Mouse (Mus musculus) heart, adult 18-20 months (tissue): Measurements from ENCODE around the gene Mbd5. TPM values are rescaled to one million over a fixed set of nuclear protein-coding genes. Genes with fewer than 3 reads are reported as not detected.

Experiments used
- DNase-seq, 2 experiments: peaks; one replicate each; pipeline ENCODE4 v3.0.0; 2021 to 2022; ENCODE audit warnings: mixed read lengths in 1 of 2
- long read RNA-seq, 2 experiments: library from polyadenylated mRNA; stranded (forward); transcript quantifications; one replicate each; pipeline ENCODE4 v2.0.0; 2021
- total RNA-seq, 2 experiments: library from RNA; stranded (reverse); gene quantifications; 2 replicates each; pipeline ENCODE4 v1.2.3; 2021

Mbd5 gene
- 10 to 100 TPM; 31.5 to 33.8 TPM for total RNA-seq
- long read RNA-seq, experiment 1, partial matches to known transcripts = 1 of 8 reads
- long read RNA-seq, experiment 1, other reads (novel, unspliced or antisense) = 7 of 8 reads
- long read RNA-seq, experiment 2, partial matches to known transcripts = 0 of 5 reads
- long read RNA-seq, experiment 2, other reads (novel, unspliced or antisense) = 5 of 5 reads

- DNase-seq = peak; percentile 99
These were observed at the start of gene Mbd5 for GRCm38 (mm10) chr2:48948841-48949584. Gene Mbd5, plus strand, starts transcription at chr2:48949508.

DNA sequence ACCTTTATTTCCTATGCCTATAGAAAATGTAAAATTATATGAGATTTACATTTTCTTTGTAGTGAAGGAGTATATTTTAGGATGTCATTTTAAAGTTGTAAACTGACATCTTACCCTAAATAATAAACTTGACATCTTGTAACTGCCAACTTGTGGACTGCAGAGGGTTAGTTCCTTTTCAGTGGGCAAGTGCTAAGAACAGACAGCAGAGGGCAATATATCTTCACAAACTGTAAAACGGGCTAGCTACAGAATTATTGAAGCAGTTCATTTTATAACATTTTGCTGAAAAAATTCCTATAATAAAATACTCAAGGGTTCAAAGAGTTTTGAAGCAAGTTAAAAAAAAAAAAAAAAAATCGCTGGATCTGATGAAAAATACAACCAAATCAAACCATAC is 40.4 kb upstream of the Mbd5 start:
- DNase-seq = peak in 1 of 2 experiments; percentile 19

DNA sequence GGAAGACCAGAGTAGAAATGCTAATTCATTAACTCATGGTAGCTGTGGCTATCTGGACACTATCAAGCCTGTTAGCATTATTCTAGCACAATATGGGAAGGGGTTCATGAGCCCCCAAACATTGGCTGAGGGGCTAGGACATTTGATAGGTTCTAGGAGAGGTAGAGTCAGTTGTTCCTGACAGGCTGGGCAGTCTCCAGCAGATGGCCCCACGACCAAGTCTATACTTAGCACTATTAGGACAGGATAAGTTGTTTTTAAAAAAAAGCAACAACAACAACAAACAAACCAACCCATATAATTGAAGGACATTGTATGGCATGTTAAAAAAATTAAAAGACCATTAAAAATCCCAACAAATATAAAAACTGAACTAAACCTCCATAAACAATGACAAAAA is 35.1 kb upstream of the Mbd5 start:
- DNase-seq = no peak

DNA sequence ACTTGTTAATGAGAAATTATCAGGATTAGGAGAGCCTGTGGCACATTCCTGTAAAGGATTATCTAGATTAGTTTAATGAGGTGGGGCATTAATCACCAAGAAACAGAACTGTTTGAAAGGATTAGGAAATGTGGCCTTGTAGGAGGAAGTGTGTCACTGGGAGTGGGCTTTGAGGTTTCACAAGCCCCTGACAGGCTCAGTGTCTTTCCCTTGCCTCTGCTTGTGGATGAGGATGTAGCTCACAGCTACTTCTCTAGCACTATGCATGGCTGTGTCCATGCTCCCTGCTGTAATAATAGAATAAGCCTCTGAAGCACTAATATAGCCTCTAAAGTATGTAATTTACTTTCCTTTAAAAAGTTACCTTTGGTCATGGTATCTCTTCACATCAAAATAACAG is 33.5 kb upstream of the Mbd5 start:
- no peak for DNase-seq

DNA sequence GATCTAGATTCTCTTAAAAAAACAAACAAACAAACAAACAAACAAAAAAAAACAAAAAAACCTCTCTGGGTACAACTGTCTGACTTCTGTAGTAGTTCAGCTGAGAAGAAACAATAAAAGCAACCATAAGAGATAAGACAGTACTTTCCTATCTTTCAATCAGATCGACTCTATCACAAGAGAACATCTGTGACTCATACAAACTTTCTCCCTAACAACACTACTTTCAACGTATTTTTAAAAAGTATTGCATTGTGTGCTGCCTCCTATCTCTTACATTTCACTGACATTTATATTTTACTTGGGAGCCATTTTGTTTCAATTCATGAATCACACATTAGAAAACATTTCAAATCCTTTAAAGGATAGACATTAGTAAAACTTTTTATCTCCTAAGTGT is 14.2 kb upstream of the Mbd5 start:
- DNase-seq = no peak

GRCm38 (mm10) chr2:48947761-48948160 is 1.5 kb upstream of the Mbd5 start:
- DNase-seq = no peak

DNA sequence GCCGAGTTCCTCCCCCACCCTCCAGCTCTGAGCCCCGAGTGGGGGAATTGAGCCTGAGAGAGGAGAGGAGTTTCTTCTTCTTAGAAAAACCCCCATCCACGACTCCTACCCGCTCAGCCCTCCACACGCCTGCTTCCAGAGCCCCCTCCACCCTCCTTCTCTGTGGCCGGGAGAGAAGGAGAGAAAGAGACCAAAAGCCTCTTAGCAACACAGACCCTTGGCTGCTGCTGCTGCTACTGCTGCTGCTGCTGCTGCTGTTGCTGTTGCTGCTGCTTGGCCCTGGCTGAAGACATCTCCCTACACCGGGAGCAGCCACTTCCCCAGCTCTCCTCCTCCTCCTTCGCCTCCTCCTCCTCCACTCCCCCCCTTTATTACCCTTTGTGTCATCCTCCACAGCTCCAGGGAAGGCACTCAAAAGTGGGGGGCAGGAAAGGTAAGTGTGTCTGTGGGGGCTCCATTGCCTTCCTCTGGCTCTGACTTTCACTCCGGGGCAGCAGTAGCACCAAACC is 489 bp downstream of the Mbd5 start:
- DNase-seq = peak; percentile 47 to 56

- no peak for DNase-seq
These were observed 776 bp downstream of the Mbd5 start, which contains the start of gene Orc4 for GRCm38 (mm10) chr2:48950252-48950315. Gene Orc4, minus strand, starts transcription at chr2:48950277.

DNA sequence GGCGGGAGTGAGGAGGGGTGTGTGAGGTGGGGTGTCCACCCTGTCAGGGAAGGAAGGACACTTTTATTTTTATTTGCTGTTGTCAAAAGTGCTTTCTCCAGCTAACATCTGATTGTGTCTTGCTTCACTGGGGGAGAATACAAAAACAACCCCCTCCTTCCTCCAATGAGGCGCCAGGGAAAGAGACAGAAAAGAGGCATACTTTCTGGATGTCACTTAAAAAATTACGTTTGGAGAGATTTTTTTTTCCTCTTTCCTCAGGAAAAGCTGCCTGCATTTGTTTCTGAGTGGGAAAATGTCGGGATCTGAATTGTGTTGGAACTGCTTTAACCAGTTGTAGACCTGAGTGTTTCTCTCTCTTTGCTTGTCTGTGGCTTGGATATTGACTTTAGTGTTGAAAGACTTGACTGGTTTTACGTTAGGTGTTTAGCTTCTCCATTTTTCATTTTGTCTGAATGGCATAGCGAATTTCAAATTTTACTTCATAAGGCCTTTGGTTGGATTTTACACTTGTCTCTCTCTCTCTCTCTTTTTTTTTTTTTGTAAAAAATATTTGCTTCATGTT is 1.1 kb downstream of the Mbd5 start:
- DNase-seq = peak in 1 of 2 experiments; percentile 26

DNA sequence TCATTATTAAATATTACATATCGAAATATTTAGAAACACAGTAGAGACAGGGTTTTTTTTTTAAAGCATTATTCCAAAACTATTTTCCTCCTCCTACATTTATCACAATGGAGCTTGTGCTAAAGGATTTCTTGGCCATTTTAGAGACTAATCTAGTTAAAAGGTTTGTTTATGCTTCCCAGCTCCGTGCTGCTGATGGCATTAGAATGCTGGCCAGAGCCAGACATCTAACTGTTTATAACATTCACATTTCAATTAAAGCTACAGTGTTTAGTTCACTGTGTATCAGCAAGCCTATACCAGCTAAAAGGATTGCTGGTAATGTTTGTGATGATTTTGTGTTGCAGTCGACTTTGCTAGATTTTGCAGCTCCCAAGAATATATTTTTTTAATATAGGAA is 7.3 kb downstream of the Mbd5 start:
- DNase-seq = no peak

GRCm38 (mm10) chr2:48978920-48979319 is 29.6 kb downstream of the Mbd5 start:
- DNase-seq = no peak

DNA sequence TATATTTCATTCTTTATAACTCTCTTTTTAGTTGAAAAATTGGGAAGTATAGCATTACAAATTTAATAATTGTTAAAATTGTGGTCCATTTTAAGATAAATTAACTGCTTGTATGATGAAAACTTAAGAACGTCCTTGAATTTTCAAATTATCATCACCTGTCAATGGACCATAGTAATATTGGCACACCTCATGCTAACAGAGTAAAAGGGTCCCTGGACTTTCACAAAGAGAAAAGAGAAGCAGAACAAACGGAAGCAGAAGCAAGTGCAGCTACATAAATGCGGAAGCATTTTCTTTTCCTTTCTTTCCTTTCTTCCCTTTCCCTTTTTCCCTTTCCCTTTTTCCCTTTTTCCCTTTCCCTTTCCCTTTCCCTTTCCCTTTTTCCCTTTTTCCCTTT is 41.0 kb downstream of the Mbd5 start:
- DNase-seq = no peak

DNA sequence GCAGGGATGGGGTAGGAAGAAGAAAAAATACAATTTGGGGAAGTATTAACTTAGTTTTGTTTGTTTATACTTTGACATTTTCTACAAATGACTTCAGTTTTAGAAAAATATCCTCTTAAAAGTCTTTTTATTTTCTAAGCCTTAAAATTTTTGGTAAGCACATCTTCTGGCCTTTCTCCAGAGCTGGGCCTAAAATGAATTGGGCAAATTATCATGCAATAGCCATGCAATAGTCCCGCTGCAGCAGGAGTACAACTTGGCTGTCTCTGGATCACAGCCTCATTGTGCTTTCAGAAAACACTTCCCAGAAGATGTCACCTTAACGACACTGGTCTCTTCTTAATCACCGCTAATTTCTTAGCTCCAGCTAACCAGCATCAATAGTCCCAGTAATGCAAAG is 91.2 kb downstream of the Mbd5 start:
- no peak for DNase-seq

- no peak for DNase-seq
These were observed 100.7 kb downstream of the Mbd5 start for GRCm38 (mm10) chr2:49050030-49050429.

DNA sequence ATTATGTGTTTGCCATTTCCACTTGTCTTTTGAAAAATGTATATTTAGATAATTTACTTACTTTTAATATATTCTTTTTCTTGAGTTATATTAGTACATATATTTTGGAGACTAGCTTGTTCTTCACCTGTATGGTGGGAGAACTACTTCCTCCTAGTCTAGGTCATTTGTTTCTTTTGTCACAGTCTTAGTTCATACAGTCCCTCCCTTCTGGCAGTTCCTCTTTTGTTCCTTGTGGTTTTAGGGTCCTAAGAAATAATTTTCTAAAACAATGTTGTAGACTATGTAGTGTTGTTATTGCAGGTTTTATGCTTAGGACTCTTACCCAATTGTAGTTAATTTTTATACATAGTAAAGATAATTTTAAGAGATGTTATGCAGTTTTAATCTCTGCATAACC is 118.6 kb downstream of the Mbd5 start:
- no peak for DNase-seq

- peak; percentile 24 to 25 for DNase-seq
These were observed 135.7 kb downstream of the Mbd5 start for GRCm38 (mm10) chr2:49084966-49085365.

DNA sequence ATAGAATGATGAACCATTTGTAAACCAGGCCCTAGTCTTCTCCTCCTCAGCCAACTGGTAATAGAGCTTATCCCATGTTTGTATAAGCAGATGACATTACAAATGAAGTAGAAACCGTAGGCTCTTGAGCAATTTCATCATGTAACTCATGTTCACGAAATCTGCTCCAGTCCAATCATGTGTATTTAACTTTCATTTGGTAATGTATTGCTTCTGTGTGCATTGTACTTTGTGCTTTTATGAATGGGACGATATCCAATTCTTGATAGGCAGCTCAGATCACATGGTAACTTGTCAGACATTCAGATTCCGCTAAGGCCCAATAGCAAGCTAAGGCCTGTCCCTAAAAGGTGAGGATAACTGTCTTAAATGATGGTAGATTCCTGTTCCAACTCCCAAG is 141.5 kb downstream of the Mbd5 start:
- DNase-seq = no peak

DNA sequence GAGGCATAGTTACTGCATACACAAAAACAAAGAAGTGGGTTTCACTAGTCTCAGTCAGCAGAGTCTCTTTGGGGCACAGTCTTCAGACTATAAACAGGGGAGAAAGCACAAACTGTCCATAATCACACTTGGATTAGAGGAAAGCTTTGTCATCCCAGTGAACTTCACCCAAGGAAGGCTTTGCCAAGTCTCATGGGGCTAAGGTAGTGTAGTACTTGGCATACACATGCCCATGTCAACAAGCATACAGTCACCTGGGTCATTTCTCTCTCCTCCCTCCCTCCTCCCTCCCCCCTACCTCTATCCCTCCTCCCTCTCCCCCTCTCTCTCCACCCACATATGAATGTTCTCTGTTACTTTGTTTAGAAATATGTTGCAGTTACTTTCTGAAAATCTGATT is 147.5 kb downstream of the Mbd5 start:
- DNase-seq = no peak

DNA sequence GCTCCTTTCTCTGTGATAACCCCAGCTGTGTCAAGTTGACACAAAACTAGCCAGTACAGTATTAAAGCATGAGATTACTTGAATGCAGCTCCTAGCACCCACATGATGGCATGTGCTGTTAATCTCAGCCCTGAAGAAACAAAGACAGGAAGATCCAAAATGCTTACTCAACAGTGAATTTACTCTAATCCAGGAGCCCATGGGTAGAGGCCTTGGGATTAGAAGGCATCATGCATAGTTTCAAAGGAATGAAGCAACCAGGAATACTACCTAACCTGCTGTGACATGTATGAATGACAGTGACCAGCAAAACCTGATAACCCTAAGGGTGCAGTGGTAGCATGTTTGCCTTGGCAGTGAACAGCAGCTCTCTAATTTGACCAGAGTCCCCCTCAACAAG is 159.6 kb downstream of the Mbd5 start:
- DNase-seq = no peak

- DNase-seq = no peak
These were observed 170.6 kb downstream of the Mbd5 start for GRCm38 (mm10) chr2:49119875-49120274.

- no peak for DNase-seq
These were observed 172.3 kb downstream of the Mbd5 start for GRCm38 (mm10) chr2:49121603-49122002.

GRCm38 (mm10) chr2:49142186-49142585 is 192.9 kb downstream of the Mbd5 start:
- DNase-seq = no peak

DNA sequence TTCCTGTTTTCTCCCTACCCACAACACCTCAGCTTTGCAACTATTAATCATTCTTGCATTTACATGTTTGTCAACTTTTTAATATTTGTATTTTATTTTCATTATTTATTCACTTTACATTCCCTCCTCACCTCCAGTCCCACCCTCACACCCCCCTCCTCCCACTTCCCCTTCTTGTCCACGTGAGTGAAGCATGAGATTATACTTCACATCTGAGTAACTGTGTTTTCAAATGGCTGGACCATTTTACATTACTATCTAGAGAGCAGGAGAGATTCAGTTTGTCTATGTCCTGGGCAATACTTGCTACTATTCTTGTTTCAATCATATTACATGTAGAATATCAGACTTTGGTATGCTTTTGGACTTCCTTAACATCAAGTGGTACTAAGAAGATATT is 204.3 kb downstream of the Mbd5 start:
- no peak for DNase-seq

DNA sequence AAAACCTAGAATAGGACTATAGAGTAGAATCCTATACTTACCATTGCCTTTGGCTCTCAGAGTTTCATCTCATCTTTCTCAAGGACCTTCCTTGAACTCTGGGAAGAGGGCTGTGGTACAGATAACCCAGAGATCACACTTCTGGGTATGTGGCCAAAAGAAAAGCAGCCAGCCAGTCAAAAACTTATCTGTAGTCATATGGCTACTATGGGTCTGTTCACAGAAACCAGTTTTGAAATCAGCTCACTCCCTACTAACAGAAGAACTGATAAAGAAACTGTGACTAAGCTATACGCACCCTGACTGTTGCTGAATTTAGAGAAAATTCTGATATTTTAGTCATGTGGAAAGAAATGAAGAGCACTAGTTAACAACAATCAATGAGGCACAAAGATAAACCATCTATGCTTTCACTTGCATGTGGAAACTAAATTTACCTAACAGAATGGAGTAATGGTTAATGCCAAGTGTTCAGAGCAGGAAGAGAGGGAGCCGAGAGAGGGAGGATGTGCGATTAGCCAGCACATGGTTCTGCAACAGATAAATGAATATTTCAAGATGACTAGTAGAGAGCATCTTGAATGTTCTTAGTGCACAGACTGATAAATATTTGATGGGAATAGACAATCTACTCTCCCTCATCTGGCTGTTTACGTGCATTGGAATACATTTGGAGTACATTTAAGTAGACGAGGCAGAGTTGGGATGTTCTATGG is 211.1 kb downstream of the Mbd5 start:
- no peak for DNase-seq
